Mouse (Mus musculus) MEL (cell line): ENCODE data around the gene Trpm3.

Source experiments
- CHD2 ChIP-seq: IDR thresholded peaks from 2 replicates; pipeline ENCODE4 v1.6.1; 2011; ENCODE audit warnings: low read length, improper control_type of control experiment
- CTCF ChIP-seq, 3 experiments: IDR thresholded peaks in 2 of 3; conservative IDR thresholded peaks in 1 of 3; 2 replicates each; pipeline ENCODE4 v1.5.1; 2011 to 2012; ENCODE audit warnings: low read length in 3 of 3, low read depth in 2 of 3, mild to moderate bottlenecking in 2 of 3, improper control_type of control experiment in 1 of 3, inconsistent platforms in 1 of 3, mixed read lengths in 1 of 3, moderate library complexity in 1 of 3; ENCODE audit not compliant: control insufficient read depth in 1 of 3, insufficient read depth in 1 of 3, poor library complexity in 1 of 3, severe bottlenecking in 1 of 3
- E2F4 ChIP-seq: IDR thresholded peaks from 2 replicates; pipeline ENCODE4 v1.6.1; 2011; ENCODE audit warnings: low read depth, low read length, improper control_type of control experiment, borderline replicate concordance
- EP300 ChIP-seq, 2 experiments: IDR thresholded peaks; 2 replicates each; pipeline ENCODE4 v1.6.1; 2011; ENCODE audit warnings: improper control_type of control experiment in 2 of 2, low read length in 2 of 2, low read depth in 1 of 2, mild to moderate bottlenecking in 1 of 2
- MAZ ChIP-seq: IDR thresholded peaks from 2 replicates; pipeline ENCODE4 v1.6.1; 2012; ENCODE audit warnings: low read depth, mild to moderate bottlenecking, inconsistent platforms, low read length, improper control_type of control experiment
- MYB ChIP-seq: IDR thresholded peaks from 2 replicates; pipeline ENCODE4 v1.6.1; 2011; ENCODE audit warnings: mild to moderate bottlenecking, low read depth, low read length, improper control_type of control experiment
- POLR2A ChIP-seq, 2 experiments: IDR thresholded peaks; 2 replicates each; pipeline ENCODE4 v1.6.1; 2011 to 2012; ENCODE audit warnings: low read length in 2 of 2, mild to moderate bottlenecking in 2 of 2, control low read depth in 1 of 2, improper control_type of control experiment in 1 of 2, low read depth in 1 of 2, moderate library complexity in 1 of 2; ENCODE audit not compliant: control insufficient read depth in 1 of 2, insufficient read depth in 1 of 2, poor library complexity in 1 of 2
- POLR2AphosphoS2 ChIP-seq: IDR thresholded peaks from 2 replicates; pipeline ENCODE4 v1.6.1; 2011; ENCODE audit warnings: low read length, improper control_type of control experiment
- ZMIZ1 ChIP-seq: IDR thresholded peaks from 2 replicates; pipeline ENCODE4 v1.6.1; 2012; ENCODE audit warnings: low read depth, mild to moderate bottlenecking, inconsistent platforms, low read length, improper control_type of control experiment, moderate library complexity
- ZNF384 ChIP-seq: IDR thresholded peaks from 2 replicates; pipeline ENCODE4 v1.6.1; 2012; ENCODE audit warnings: low read depth, mild to moderate bottlenecking, inconsistent platforms, low read length, improper control_type of control experiment

DNA sequence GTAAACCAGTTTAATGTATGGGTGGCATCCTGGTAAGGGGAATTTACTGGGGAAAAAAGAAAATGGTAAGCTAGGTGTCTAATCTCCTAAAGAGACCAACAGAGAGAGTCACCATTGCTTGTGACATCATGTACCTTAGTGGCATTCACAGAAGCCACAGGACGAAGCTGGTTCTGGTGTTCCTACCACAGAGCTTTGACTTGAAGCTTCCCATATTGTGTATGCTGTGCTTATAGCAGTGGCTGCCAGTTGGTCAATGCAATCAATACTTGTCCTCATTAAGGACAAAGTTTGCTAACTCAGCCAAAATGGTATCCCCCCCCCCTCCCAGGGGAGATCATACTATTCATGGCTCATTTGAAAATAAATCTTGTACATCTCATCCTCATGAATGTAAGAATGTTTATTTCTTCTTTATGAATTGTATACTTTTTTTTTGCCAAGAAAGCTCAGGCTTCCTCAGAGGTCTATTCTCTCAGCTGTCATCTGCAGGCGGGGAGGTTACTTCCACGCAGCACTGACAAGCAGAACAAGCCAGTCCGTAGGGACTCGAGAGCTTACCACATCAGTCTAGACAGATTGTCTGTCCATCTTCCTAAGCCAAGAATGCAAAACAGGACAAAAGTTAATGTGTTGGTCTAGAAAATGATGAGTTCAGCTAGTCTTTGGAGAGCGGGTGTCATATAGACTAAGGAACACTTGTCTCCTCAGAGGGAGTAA is 404.3 kb downstream of the Trpm3 start:
- TF ChIP-seq E2F4 (no peak), POLR2AphosphoS2 (no peak), CTCF (IDR thresholded peaks at IDR 0.05 in 2 of 3, conservative IDR thresholded peaks at IDR 0.05 in 1 of 3; ENCODE audit: control insufficient read depth in 1 of 3, insufficient read depth in 1 of 3, low read depth in 2 of 3, low read length in 3 of 3, poor library complexity in 1 of 3, severe bottlenecking in 1 of 3) (no peak), MAZ (no peak), POLR2A (IDR thresholded peaks at IDR 0.05; ENCODE audit: control insufficient read depth in 1 of 2, insufficient read depth in 1 of 2, low read depth in 1 of 2, low read length in 2 of 2, poor library complexity in 1 of 2) (no peak), ZNF384 (no peak), CHD2 (no peak), MYB (no peak), ZMIZ1 (no peak), EP300 (IDR thresholded peaks at IDR 0.05; ENCODE audit: low read depth in 1 of 2, low read length in 2 of 2) (no peak)
